Mouse (Mus musculus) embryonic fibroblast, embryonic 13.5 days (primary cell): ENCODE data around the gene Gpr15. TPM values are rescaled to one million over a fixed set of nuclear protein-coding genes. Genes with fewer than 3 reads are reported as not detected.

Source experiments
- H3K27ac ChIP-seq: 2 replicates; pipeline ENCODE4 v1.5.1; 2012; ENCODE audit warnings: low read length, control low read depth, inconsistent platforms; ENCODE audit not compliant: insufficient read depth
- H3K4me1 ChIP-seq: 2 replicates; pipeline ENCODE4 v1.6.1; 2011; ENCODE audit warnings: low read length; ENCODE audit not compliant: control insufficient read depth, insufficient read depth
- H3K4me3 ChIP-seq: 2 replicates; pipeline ENCODE4 v1.5.1; 2011; ENCODE audit warnings: mild to moderate bottlenecking, control low read depth, low read length; ENCODE audit not compliant: insufficient read depth
- CTCF ChIP-seq: IDR thresholded peaks from 2 replicates; pipeline ENCODE4 v1.5.1; 2011; ENCODE audit warnings: mild to moderate bottlenecking, control low read depth, low read length, moderate library complexity, borderline replicate concordance; ENCODE audit not compliant: insufficient read depth
- POLR2A ChIP-seq: IDR thresholded peaks from 2 replicates; pipeline ENCODE4 v1.6.1; 2011; ENCODE audit warnings: low read depth, mild to moderate bottlenecking, control low read depth, low read length, moderate library complexity
- polyA plus RNA-seq: library from polyadenylated mRNA; stranded (reverse); fragments of >200 nt; gene quantifications from 2 replicates; pipeline ENCODE4 v1.2.4, GENCODE M21; 2011; ENCODE audit warnings: low read depth; ENCODE audit not compliant: missing spikeins, insufficient read length

Gpr15 gene
- polyA plus RNA-seq, 1 experiment, result not detected

GRCm38 (mm10) chr16:58726680-58727476 lies 8.0 kb upstream of the Gpr15 start:
- TF ChIP-seq CTCF (no peak), POLR2A (no peak)
- Histone ChIP-seq H3K4me1 (peaks cover 3% of the 10 kb centered on the region; the same call in 1 of the 2 replicates), H3K4me3 (no peak overlapping the region), H3K27ac (no peak overlapping the region)

GRCm38 (mm10) chr16:58722292-58722691 lies 3.4 kb upstream of the Gpr15 start:
- Histone ChIP-seq H3K4me1 (no peaks in the 10 kb centered on the region), H3K4me3 (no peak overlapping the region), H3K27ac (no peak overlapping the region)
- no peak for TF ChIP-seq POLR2A
- no peak for TF ChIP-seq CTCF

GRCm38 (mm10) chr16:58715018-58715417 lies 3.9 kb downstream of the Gpr15 start:
- Histone ChIP-seq H3K4me1 (no peaks in the 10 kb centered on the region), H3K27ac (no peak overlapping the region), H3K4me3 (no peak overlapping the region)
- no peak for TF ChIP-seq POLR2A
- TF ChIP-seq CTCF, result no peak

- Histone ChIP-seq H3K4me1 (no peaks in the 10 kb centered on the region), H3K27ac (no peak overlapping the region), H3K4me3 (no peak overlapping the region)
- no peak for TF ChIP-seq POLR2A
- no peak for TF ChIP-seq CTCF
These were observed 5.7 kb downstream of the Gpr15 start for GRCm38 (mm10) chr16:58713128-58713527.

GRCm38 (mm10) chr16:58712221-58712620 lies 6.6 kb downstream of the Gpr15 start:
- Histone ChIP-seq H3K4me3 (no peak overlapping the region), H3K27ac (no peak overlapping the region), H3K4me1 (no peaks in the 10 kb centered on the region)
- TF ChIP-seq CTCF (no peak), POLR2A (no peak)

- no peak overlapping the region for H3K27ac ChIP-seq
- no peak overlapping the region for H3K4me3 ChIP-seq
- TF ChIP-seq POLR2A (no peak), CTCF (no peak)
- no peaks in the 10 kb centered on the region for H3K4me1 ChIP-seq
These were observed 9.3 kb downstream of the Gpr15 start for GRCm38 (mm10) chr16:58709536-58709935.

- TF ChIP-seq POLR2A (no peak), CTCF (no peak)
- no peak overlapping the region for H3K4me3 ChIP-seq
- no peaks in the 10 kb centered on the region for H3K4me1 ChIP-seq
- no peak overlapping the region for H3K27ac ChIP-seq
These were observed 10.0 kb downstream of the Gpr15 start for GRCm38 (mm10) chr16:58708601-58709475.

- Histone ChIP-seq H3K4me1 (peaks cover 5% of the 10 kb centered on the region; the same call in 1 of the 2 replicates), H3K27ac (no peak overlapping the region), H3K4me3 (no peak overlapping the region)
- TF ChIP-seq POLR2A (no peak), CTCF (no peak)
These were observed 11.5 kb downstream of the Gpr15 start for GRCm38 (mm10) chr16:58707276-58707905.

GRCm38 (mm10) chr16:58704999-58705398 lies 13.9 kb downstream of the Gpr15 start:
- Histone ChIP-seq H3K4me1 (peaks cover 11% of the 10 kb centered on the region), H3K27ac (no peak overlapping the region), H3K4me3 (no peak overlapping the region)
- no peak for TF ChIP-seq CTCF
